Mouse (Mus musculus) neural tube, embryonic 12.5 days (tissue): ENCODE data around the gene Gabrg3. TPM values are rescaled to one million over a fixed set of nuclear protein-coding genes. Genes with fewer than 3 reads are reported as not detected.

Experiments
- ATAC-seq: fragments of 200-750 bp; cut with Nextera tagmentation; 2 replicates; pipeline ENCODE4 v1.8.0; 2017; ENCODE audit warnings: low read depth, mild to moderate bottlenecking, moderate TSS enrichment, moderate library complexity; ENCODE audit not compliant: low FRiP score
- H3K27ac ChIP-seq: fragments of 300-500 bp; sonication (generic); 2 replicates; pipeline ENCODE4 v1.5.1; 2016
- H3K27me3 ChIP-seq: fragments of 300-500 bp; sonication (generic); replicated peaks from 2 replicates; pipeline ENCODE4 v1.6.1; 2016; ENCODE audit warnings: mild to moderate bottlenecking
- H3K36me3 ChIP-seq: fragments of 300-500 bp; sonication (generic); 2 replicates; pipeline ENCODE4 v1.6.1; 2016; ENCODE audit warnings: mild to moderate bottlenecking
- H3K4me1 ChIP-seq: fragments of 300-500 bp; sonication (generic); 2 replicates; pipeline ENCODE4 v1.6.1; 2016
- H3K4me2 ChIP-seq: fragments of 300-500 bp; sonication (generic); replicated peaks from 2 replicates; pipeline ENCODE4 v1.6.1; 2016; ENCODE audit warnings: mild to moderate bottlenecking
- H3K4me3 ChIP-seq: fragments of 300-500 bp; sonication (generic); 2 replicates; pipeline ENCODE4 v1.5.1; 2016
- H3K9ac ChIP-seq: fragments of 300-500 bp; sonication (generic); 2 replicates; pipeline ENCODE4 v1.6.1; 2016; ENCODE audit warnings: mild to moderate bottlenecking
- H3K9me3 ChIP-seq: fragments of 300-500 bp; sonication (generic); 2 replicates; pipeline ENCODE4 v1.6.1; 2016; ENCODE audit warnings: mild to moderate bottlenecking
- WGBS: fragments of 180-500 bp; shearing (Covaris S2); methylation state at CpG from one replicate; pipeline ENCODE4 v1.1.7; 2016; 5-methylcytosine and 5-hydroxymethylcytosine counted together
- polyA plus RNA-seq: library from polyadenylated mRNA; unstranded; fragments of >200 nt; fragmentation: Nextera tagmentation; extraction: Ambion mirVana; gene quantifications from 2 replicates; pipeline ENCODE4 v1.2.1, GENCODE M21; 2016

Gene Gabrg3
- polyA plus RNA-seq, 1 experiment from 2014 or later, result 1.7 TPM

- Histone ChIP-seq H3K4me3 (no peak overlapping the region), H3K36me3 (no peaks in the 10 kb centered on the region), H3K4me2 (no peak overlapping the region), H3K27me3 (no peaks in the 10 kb centered on the region), H3K9me3 (no peaks in the 10 kb centered on the region), H3K9ac (no peak overlapping the region), H3K4me1 (no peaks in the 10 kb centered on the region), H3K27ac (no peak overlapping the region)
- WGBS, result 91% methylated on average over 6 of the region's 6 CpGs
- no peak for ATAC-seq
These were observed 23.2 kb downstream of the Gabrg3 start for GRCm38 (mm10) chr7:57363812-57364211.

GRCm38 (mm10) chr7:57357871-57358540, 29.0 kb downstream of the Gabrg3 start:
- ATAC-seq, result no peak
- Histone ChIP-seq H3K27me3 (no peaks in the 10 kb centered on the region), H3K27ac (no peak overlapping the region), H3K9ac (no peak overlapping the region), H3K9me3 (0 out of 2 replicates have a peak, but pooled peaks cover 3% of the 10 kb centered on the region), H3K4me2 (no peak overlapping the region), H3K36me3 (no peaks in the 10 kb centered on the region), H3K4me3 (no peak overlapping the region), H3K4me1 (no peaks in the 10 kb centered on the region)
- WGBS, result 53% methylated on average over 6 of the region's 6 CpGs

- no peak overlapping the region for H3K27ac ChIP-seq
- no peak for ATAC-seq
- WGBS, result 86% methylated on average over 8 of the region's 8 CpGs
These were observed 30.3 kb downstream of the Gabrg3 start for GRCm38 (mm10) chr7:57356565-57357301.

DNA sequence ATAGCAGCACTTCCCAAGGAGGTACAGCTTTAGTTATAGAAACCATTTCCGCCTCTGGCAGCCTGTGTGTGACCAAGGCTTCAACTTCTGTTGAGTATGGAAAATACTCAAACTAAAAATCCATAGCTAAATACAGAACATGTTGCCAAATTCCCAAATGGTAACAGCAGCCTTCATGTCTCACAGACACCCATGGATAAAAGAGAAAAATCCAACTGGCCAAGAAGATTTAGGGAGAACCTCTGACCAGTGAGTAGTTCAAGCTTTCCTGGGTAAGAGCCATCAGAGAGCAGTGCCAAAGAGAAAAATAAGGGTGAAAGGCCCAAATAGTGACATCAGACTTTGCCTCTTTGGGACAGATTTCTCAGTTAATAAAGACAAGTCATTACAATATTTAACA, 38.2 kb downstream of the Gabrg3 start:
- Histone ChIP-seq H3K9me3 (no peaks in the 10 kb centered on the region), H3K27ac (no peak overlapping the region), H3K36me3 (no peaks in the 10 kb centered on the region), H3K4me1 (no peaks in the 10 kb centered on the region), H3K4me3 (no peak overlapping the region), H3K27me3 (no peaks in the 10 kb centered on the region), H3K4me2 (no peak overlapping the region), H3K9ac (no peak overlapping the region)
- WGBS, result 91% methylated on average over 1 of the region's 1 CpGs
- no peak for ATAC-seq

More at GRCm38 (mm10) chr7:57356565-57357301, 30.3 kb downstream of the Gabrg3 start:
- no peak overlapping the region for H3K9ac ChIP-seq
- H3K4me1 ChIP-seq, result no peaks in the 10 kb centered on the region
- no peak overlapping the region for H3K4me2 ChIP-seq
- no peak overlapping the region for H3K4me3 ChIP-seq
- no peaks in the 10 kb centered on the region for H3K27me3 ChIP-seq
- H3K36me3 ChIP-seq, result no peaks in the 10 kb centered on the region
- 0 out of 2 replicates have a peak, but pooled peaks cover 3% of the 10 kb centered on the region for H3K9me3 ChIP-seq

- no peak overlapping the region for H3K27ac ChIP-seq
- H3K27me3 ChIP-seq, result no peaks in the 10 kb centered on the region
- no peak overlapping the region for H3K4me2 ChIP-seq
- no peaks in the 10 kb centered on the region for H3K36me3 ChIP-seq
- H3K4me3 ChIP-seq, result no peak overlapping the region
- H3K4me1 ChIP-seq, result no peaks in the 10 kb centered on the region
- WGBS, result 78% methylated on average over 8 of the region's 8 CpGs
- ATAC-seq, result no peak
- H3K9ac ChIP-seq, result no peak overlapping the region
- no peaks in the 10 kb centered on the region for H3K9me3 ChIP-seq
These were observed 45.1 kb downstream of the Gabrg3 start for GRCm38 (mm10) chr7:57341910-57342309.

GRCm38 (mm10) chr7:57331211-57331610, 55.8 kb downstream of the Gabrg3 start:
- Histone ChIP-seq H3K4me2 (no peak overlapping the region), H3K4me3 (no peak overlapping the region), H3K4me1 (no peaks in the 10 kb centered on the region), H3K36me3 (no peaks in the 10 kb centered on the region), H3K27ac (no peak overlapping the region), H3K27me3 (no peaks in the 10 kb centered on the region), H3K9ac (no peak overlapping the region), H3K9me3 (no peaks in the 10 kb centered on the region)
- no peak for ATAC-seq
- 86% methylated on average over 3 of the region's 3 CpGs for WGBS

- 81% methylated on average over 4 of the region's 4 CpGs for WGBS
- ATAC-seq, result no peak
These were observed 56.7 kb downstream of the Gabrg3 start for GRCm38 (mm10) chr7:57330240-57330639.

DNA sequence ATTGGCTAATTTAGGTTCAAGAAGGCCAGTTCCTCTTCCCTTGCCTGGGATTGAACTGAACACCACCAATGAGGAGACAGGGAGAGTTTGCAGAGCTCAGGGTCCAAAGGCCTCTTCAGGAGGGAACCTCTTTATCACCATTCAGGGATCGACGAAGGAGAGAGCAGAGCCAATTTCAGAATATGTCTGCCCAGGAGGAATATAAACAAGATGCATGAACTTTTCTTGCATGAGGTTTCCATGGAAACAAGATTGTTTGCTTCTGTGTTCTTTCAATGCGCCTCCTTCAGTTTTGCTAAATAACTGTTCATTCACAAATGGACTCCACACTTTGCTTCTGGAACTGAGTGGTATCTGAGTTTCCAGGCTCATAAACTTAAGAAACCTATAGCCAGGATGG, 62.5 kb downstream of the Gabrg3 start:
- 78% methylated on average over 3 of the region's 3 CpGs for WGBS
- no peak overlapping the region for H3K4me3 ChIP-seq
- no peaks in the 10 kb centered on the region for H3K36me3 ChIP-seq
- H3K9ac ChIP-seq, result no peak overlapping the region
- H3K9me3 ChIP-seq, result no peaks in the 10 kb centered on the region
- H3K27me3 ChIP-seq, result no peaks in the 10 kb centered on the region
- H3K4me2 ChIP-seq, result no peak overlapping the region
- H3K27ac ChIP-seq, result no peak overlapping the region
- no peaks in the 10 kb centered on the region for H3K4me1 ChIP-seq
- ATAC-seq, result no peak

More at GRCm38 (mm10) chr7:57330240-57330639, 56.7 kb downstream of the Gabrg3 start:
- Histone ChIP-seq H3K4me3 (no peak overlapping the region), H3K9me3 (no peaks in the 10 kb centered on the region), H3K27ac (no peak overlapping the region), H3K36me3 (no peaks in the 10 kb centered on the region), H3K9ac (no peak overlapping the region), H3K27me3 (no peaks in the 10 kb centered on the region), H3K4me1 (no peaks in the 10 kb centered on the region), H3K4me2 (no peak overlapping the region)

GRCm38 (mm10) chr7:57322086-57322485, 64.9 kb downstream of the Gabrg3 start:
- ATAC-seq, result no peak
- no peaks in the 10 kb centered on the region for H3K4me1 ChIP-seq
- H3K27me3 ChIP-seq, result no peaks in the 10 kb centered on the region
- H3K4me3 ChIP-seq, result no peak overlapping the region
- H3K9me3 ChIP-seq, result no peaks in the 10 kb centered on the region
- no peak overlapping the region for H3K4me2 ChIP-seq
- H3K36me3 ChIP-seq, result no peaks in the 10 kb centered on the region
- H3K27ac ChIP-seq, result no peak overlapping the region
- 84% methylated on average over 1 of the region's 1 CpGs for whole genome bisulfite sequencing
- H3K9ac ChIP-seq, result no peak overlapping the region

GRCm38 (mm10) chr7:57314971-57315370, 72.0 kb downstream of the Gabrg3 start:
- Histone ChIP-seq H3K9me3 (no peaks in the 10 kb centered on the region), H3K4me3 (no peak overlapping the region), H3K36me3 (no peaks in the 10 kb centered on the region), H3K27me3 (no peaks in the 10 kb centered on the region), H3K4me2 (no peak overlapping the region), H3K27ac (no peak overlapping the region), H3K9ac (no peak overlapping the region), H3K4me1 (no peaks in the 10 kb centered on the region)
- no peak for ATAC-seq
- 87% methylated on average over 1 of the region's 1 CpGs for WGBS

GRCm38 (mm10) chr7:57312018-57312417, 75.0 kb downstream of the Gabrg3 start:
- Histone ChIP-seq H3K4me2 (no peak overlapping the region), H3K27ac (no peak overlapping the region), H3K9me3 (no peaks in the 10 kb centered on the region), H3K36me3 (no peaks in the 10 kb centered on the region), H3K9ac (no peak overlapping the region), H3K4me3 (no peak overlapping the region), H3K27me3 (no peaks in the 10 kb centered on the region), H3K4me1 (no peaks in the 10 kb centered on the region)
- 91% methylated on average over 2 of the region's 2 CpGs for WGBS
- no peak for ATAC-seq

DNA sequence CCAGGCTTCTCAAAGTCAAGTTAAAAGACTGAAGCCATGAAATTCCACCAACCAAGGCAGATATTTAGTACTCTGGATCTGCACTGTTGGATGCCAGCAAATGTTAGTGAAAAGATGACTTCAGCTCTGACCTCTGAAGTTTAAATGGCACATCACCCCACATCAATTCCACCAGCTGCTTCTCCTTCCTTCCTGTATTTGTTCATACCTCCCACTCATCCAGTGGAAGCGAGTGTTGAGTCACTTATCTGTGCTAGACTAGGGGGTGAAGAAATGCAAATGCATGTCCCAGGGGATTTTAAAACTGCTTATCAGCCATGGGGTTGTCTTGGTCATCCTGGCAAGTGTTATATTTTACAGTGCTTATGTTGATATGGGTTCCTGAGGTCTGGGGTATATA, 79.7 kb downstream of the Gabrg3 start:
- H3K36me3 ChIP-seq, result no peaks in the 10 kb centered on the region
- no peak for ATAC-seq
- 69% methylated on average over 1 of the region's 1 CpGs for WGBS
- no peak overlapping the region for H3K4me2 ChIP-seq
- no peak overlapping the region for H3K4me3 ChIP-seq
- H3K27me3 ChIP-seq, result no peaks in the 10 kb centered on the region
- H3K9me3 ChIP-seq, result no peaks in the 10 kb centered on the region
- H3K4me1 ChIP-seq, result no peaks in the 10 kb centered on the region
- H3K9ac ChIP-seq, result no peak overlapping the region
- H3K27ac ChIP-seq, result no peak overlapping the region

DNA sequence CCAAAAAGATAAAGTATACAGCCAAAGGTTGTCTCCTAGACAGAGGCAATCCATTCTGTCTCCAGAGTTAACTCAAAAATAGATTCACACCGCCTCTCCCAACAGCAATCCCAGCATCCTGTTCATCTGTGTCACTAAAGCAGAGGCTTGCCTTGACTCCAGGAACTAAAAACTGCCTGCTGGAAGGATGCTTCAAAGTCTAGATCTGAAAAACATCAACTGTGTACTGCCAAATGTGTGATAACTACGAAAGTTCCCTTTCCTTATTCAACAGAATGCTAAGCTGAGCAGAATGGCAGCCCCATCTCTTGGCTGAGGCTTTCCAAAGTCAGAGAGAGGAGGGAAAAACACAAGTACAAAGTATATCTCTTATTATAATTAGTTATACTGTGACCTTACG, 90.3 kb downstream of the Gabrg3 start:
- Histone ChIP-seq H3K4me2 (no peak overlapping the region), H3K4me3 (no peak overlapping the region), H3K36me3 (no peaks in the 10 kb centered on the region), H3K9ac (no peak overlapping the region), H3K4me1 (no peaks in the 10 kb centered on the region), H3K27me3 (no peaks in the 10 kb centered on the region), H3K9me3 (no peaks in the 10 kb centered on the region), H3K27ac (no peak overlapping the region)
- 86% methylated on average over 3 of the region's 3 CpGs for WGBS
- no peak for ATAC-seq
